Mouse (Mus musculus): Measurements from ENCODE around the gene Efnb2.

Gene Efnb2

DNA sequence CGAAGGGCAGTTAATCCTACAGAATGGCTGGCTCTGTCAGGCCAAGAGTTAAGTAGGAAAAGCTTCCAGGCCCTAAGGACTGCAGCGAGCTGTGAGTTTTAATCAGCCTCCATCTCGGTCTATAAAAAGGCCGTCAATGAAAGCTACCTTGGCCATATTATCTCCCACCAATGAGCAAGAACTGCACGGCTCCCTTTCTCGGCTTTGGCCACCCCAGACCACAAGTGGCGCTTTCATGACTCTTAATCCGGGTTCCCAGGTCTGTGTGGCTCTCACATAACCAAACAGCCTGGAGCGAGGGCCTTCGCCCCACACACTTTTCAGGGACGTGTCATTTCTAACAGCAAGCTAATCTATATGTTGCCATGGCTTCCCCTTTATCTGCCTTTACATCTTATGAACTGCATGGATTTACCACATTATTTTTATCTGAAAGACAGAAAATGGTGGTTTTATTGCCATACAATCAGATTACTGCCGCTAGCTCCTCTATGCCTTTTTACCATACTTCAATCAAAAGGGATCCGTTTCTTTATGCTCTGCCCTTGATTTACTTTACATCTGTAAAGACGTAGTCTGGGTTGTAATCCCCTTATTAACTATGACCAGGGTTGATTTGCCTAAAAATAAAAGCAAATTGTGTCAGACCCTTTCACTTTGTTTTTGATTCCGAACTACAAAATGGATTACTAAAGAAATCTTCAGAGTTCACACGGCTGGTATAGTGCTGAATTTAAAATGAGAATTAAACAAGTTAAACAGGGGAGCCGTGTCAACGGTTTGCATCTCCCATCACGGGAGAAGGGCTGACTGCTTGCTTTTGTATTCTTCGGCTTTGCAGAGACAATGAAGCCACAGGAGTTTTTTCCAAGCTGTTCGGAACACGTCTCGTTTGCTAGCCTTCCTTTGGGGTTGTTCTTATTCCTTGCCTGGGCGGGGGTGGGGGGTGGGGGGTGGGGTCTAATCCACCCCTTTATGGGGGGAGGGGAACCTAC, 5.4 kb downstream of the Efnb2 start:
- no peak for DNase-seq (ENCODE audit: low spot score in 2 of 2)

DNA sequence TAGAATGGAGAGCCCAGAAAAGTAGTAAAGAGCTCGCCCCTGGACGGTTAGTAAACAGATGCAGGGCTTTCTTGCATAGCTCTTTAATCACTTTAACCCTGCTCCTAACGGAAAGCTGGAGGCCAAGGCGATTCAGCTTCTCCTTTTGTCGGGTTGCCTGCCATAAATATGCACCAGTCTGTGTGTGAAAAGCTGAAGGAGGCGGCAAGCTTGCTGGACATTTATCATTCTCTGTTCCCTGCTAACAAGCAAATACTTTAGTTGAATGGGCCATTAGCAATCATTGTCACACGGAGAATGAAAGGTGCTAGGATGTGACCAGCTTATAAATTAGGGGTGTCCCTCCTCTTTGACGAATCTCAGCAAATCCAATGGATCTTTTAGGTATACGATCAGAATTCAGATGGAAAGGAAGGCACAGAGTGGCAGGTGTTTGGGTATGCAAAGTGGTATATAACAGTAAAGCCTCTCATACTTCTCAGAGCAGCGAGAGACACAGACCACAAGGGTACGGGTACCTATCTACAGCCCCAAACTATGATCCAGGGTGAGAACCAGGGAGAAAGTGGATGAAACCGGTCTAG, 7.0 kb downstream of the Efnb2 start:
- DNase-seq (ENCODE audit: low spot score in 2 of 2) = no peak

- DNase-seq (ENCODE audit: low spot score in 2 of 2) = no peak
Measured at GRCm38 (mm10) chr8:8653343-8653742, 7.7 kb downstream of the Efnb2 start.

DNA sequence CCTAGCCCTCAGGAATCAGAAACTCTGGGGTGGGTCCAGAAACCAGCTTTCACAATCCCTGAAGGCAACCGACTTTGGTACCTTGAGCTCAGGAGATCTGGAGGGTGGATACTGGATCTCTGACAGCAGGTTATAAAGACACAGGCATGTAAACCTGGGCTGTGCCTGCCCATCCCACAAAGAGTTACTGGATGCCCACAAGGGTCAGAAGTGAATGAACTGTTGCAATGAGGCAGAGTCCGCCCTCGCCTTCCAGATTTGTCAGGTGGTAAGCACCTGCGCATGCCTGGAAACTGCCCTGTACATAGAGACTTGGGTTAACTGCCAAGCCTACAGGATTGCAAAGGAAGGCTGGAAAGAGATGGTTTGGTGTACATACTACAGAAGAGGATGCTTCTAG, 8.7 kb downstream of the Efnb2 start:
- no peak for DNase-seq (ENCODE audit: low spot score in 2 of 2)

DNA sequence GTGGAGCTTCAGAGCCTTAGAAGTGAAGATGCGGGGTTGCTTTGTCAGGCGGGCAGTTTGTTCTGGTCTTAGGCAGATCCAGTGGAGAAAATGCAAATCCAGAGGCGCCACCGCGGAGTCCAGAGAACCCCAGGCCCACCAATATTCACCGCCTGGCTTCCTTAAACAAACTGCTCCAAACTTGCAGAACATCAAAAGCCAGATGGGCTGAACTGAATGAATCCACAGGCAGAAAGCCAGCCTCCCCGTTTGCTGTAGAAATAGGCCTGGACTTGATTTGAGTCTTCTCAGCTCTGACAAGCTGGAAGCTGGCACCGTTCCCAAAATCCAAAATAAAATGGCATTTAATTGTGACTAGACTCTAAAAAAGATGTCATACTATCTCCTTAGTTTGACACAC, 11.1 kb downstream of the Efnb2 start:
- no peak for DNase-seq (ENCODE audit: low spot score in 2 of 2)

GRCm38 (mm10) chr8:8649536-8649935, 11.5 kb downstream of the Efnb2 start:
- no peak for DNase-seq (ENCODE audit: low spot score in 2 of 2)

- DNase-seq (ENCODE audit: low spot score in 2 of 2) = no peak
Measured at GRCm38 (mm10) chr8:8648686-8649085, 12.4 kb downstream of the Efnb2 start.

DNA sequence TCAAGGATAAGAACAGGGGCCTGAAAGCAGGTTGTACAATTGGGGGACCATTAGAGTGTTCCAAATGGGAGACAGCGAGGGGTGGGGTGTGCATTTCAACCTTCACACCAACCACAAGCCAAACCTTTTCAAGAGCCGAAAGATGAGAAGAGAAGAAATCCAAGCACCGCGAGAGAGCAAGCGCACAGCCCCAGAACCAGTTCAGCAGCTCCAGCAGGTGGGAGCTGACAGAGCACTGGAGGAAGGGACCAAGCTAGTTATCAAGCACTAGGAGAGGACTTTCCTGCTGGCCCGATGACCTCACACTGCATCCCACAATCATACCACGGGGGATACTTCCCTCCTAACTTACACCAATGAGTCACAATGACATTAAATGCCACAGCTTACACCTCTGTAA, 13.2 kb downstream of the Efnb2 start:
- DNase-seq (ENCODE audit: low spot score in 2 of 2) = no peak

GRCm38 (mm10) chr8:8647319-8647718, 13.7 kb downstream of the Efnb2 start:
- DNase-seq (ENCODE audit: low spot score in 2 of 2) = no peak

- no peak for DNase-seq (ENCODE audit: low spot score in 2 of 2)
Measured at GRCm38 (mm10) chr8:8644160-8644915, 16.7 kb downstream of the Efnb2 start.

- no peak for DNase-seq (ENCODE audit: low spot score in 2 of 2)
Measured at GRCm38 (mm10) chr8:8640264-8640588, 20.8 kb downstream of the Efnb2 start.

GRCm38 (mm10) chr8:8639569-8640263, 21.3 kb downstream of the Efnb2 start:
- no peak for DNase-seq (ENCODE audit: low spot score in 2 of 2)

GRCm38 (mm10) chr8:8631394-8631793, 29.6 kb downstream of the Efnb2 start:
- no peak for DNase-seq (ENCODE audit: low spot score in 2 of 2)

DNA sequence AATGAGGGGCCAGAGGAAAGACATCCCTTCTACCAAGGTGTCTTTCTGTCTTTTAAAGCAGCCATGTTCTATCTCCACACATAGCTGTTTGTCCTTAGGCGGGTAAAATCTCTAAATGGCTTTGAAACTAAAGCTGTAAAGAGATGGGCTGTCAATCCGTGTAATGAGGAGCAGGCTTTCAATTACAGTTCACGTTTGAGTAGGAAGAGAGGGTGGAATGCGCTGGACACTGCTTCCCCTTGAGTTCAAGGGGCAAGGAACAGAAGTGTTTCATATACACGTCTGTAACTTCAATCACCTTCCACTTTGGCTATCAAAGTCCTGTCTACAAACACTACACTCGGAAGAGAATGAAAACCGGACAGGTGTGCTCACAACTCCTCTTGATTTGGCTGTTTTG, 37.0 kb downstream of the Efnb2 start:
- no peak for DNase-seq (ENCODE audit: low spot score in 2 of 2)

- no peak for DNase-seq (ENCODE audit: low spot score in 2 of 2)
Measured at GRCm38 (mm10) chr8:8623486-8623885, 37.6 kb downstream of the Efnb2 start.

GRCm38 (mm10) chr8:8622476-8622875, 38.6 kb downstream of the Efnb2 start:
- no peak for DNase-seq (ENCODE audit: low spot score in 2 of 2)

DNA sequence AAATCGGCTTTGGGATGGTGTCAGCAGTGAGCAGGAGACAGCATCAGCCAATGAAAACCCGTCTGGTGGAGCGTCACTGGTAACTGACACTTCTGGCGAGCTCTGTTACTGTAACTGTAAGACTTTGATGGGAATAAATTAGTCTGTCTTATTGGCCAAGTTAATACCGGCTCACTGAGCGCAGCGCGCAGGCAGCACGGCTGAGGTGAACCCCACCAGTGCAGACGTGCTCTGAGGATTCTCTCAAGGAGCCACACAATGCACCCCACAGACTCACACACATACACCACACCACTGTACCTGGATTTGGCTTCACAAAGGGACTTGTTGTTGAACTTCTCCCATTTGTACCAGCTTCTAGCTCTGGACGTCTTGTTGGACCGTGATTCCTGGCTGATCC, 39.0 kb downstream of the Efnb2 start:
- no peak for DNase-seq (ENCODE audit: low spot score in 2 of 2)

- no peak for DNase-seq (ENCODE audit: low spot score in 2 of 2)
Measured at GRCm38 (mm10) chr8:8621236-8621917, 39.7 kb downstream of the Efnb2 start.

DNA sequence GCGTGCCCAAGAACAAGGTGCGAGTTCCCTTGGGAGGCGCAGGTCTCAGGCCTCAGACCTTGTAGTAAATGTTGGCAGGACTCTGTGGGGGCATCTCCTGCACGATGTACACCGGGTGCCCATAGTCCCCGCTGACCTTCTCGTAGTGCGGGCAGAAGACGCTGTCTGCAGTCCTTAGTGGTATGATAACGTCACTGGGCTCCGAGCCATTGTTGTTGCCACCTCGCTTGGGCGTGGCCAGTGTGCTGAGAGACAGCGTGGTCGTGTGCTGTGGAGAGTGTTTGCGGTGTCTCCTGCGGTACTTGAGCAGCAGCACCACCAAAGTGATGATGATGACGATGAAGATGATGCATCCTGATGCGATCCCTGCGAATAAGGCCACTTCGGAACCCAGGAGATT, 40.5 kb downstream of the Efnb2 start:
- DNase-seq (ENCODE audit: low spot score in 2 of 2) = no peak

- DNase-seq (ENCODE audit: low spot score in 2 of 2) = no peak
Measured at GRCm38 (mm10) chr8:8619221-8620194, 41.5 kb downstream of the Efnb2 start.
